Mouse (Mus musculus) gastrocnemius, postnatal 25 days (tissue): ENCODE data around the gene Kcnb1. TPM values are rescaled to one million over a fixed set of nuclear protein-coding genes. Genes with fewer than 3 reads are reported as not detected.

Experiments
- DNase-seq: peaks from one replicate; pipeline ENCODE4 v3.0.0; 2022
- total RNA-seq, 2 experiments: library from RNA; stranded (reverse); gene quantifications; 1 replicate in 1 of 2; 2 replicates in 1 of 2; pipeline ENCODE4 v1.2.3; 2021

Gene Kcnb1
- total RNA-seq, 2 experiments from 2014 or later = 22.1 to 27.4 TPM

DNA sequence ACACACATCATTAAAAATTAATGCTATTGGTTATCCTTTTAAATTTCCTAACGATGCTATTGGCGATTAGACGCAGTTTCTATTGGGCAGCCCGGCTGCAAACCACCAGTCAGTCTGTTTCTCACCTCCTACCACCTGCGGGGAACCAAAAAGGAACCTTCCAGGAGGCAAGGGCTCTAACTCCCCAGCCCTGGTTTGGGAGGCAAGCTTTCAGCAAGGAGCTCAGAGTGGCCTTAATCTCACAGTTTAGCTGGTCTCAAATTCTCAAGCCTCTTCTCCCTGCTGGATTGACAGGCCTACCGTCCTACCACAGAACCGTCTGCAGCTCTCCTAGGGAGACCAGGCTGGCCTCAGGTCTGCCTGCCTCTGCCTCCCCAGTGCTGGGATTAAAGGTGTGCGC is 130.4 kb downstream of the Kcnb1 start:
- DNase-seq = no peak

DNA sequence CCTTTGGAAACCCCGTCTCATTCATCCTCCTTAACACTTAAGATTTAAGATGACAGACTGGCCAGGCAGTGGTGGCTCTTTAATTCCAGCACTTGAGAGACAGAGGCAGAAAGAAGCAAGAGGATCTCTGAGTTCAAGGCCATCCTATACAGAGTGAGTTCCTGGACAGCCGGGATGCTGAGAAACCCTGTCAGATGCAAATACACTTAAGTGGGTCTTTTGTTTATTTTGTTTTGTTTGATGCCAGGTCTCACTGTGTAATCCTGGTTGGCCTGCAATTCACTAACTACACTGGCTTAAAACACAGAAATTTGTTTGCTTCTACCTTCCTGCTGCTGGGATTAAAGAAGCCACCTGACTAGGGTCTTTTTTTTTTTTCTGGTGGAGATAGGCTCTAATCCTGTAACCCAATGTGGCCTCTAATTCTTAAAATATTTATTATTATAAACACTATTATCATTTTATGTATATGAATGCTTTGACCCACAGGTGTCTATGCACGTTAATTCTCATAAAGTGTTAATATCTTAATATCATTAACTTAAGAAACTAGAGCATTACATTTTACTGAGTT is 131.1 kb downstream of the Kcnb1 start:
- DNase-seq = no peak

DNA sequence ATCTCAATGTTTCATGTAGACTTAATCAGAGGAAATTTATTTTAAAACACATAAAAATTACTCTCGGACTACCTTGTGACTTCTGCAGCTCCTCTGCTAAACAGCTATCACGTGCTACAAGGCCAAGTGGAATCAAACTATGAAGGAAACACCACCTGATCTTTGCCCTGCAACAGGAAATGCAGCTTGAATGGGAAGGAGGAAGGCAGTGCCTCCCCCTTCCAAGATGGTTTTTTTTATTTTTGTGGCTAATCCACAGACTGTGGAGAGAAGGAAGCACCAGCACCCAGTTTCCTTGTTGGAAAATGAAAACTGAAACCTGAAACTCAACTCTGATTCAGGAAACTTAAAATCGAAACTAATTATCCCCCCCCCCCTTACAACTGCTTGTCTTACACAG is 131.8 kb downstream of the Kcnb1 start:
- DNase-seq = no peak

DNA sequence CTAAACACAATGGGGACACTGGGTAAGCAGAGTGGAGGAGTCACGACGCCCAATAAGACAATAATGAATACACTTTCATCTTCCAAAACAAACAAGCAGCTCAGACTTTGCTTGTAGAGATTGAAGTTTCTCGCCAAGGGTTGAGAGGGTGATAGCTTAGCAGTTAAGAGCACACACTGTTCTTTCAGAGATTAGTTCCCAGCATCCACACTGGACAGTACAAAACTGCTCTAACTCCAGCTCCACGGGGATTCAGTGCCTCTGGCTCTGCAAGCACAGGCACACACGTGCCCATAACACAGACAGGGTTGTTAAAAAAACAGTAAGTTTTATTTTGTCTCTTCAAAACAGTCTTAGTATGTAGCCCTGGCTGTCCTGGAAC is 133.0 kb downstream of the Kcnb1 start:
- DNase-seq = no peak

- no peak for DNase-seq
Observed at GRCm38 (mm10) chr2:167056210-167056941, 133.6 kb downstream of the Kcnb1 start.

GRCm38 (mm10) chr2:167055386-167055785 is 134.6 kb downstream of the Kcnb1 start:
- peak; percentile 53 for DNase-seq

GRCm38 (mm10) chr2:167053127-167053844 is 136.7 kb downstream of the Kcnb1 start:
- DNase-seq = no peak

- no peak for DNase-seq
Observed at GRCm38 (mm10) chr2:167048698-167049358, 141.1 kb downstream of the Kcnb1 start.

DNA sequence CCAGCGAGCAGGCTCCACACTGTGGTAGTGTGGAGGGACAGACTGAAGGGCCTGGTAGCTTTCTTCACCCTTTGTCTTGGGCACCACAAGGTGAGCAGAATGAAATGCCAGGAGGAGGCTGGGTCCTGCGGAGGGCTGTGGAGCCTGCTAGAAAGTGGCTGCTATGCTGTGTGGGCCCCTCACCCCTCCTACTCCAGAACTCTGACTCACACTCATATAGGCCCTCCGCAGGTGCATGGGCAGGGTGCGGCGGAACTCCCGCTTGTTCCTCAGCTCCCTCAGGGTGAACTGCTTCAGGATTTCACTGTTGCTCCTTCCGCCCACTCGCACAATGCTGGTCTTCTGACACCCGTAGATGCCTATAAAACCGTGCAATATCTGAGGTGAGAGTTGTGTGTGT is 141.7 kb downstream of the Kcnb1 start:
- no peak for DNase-seq

Other genes starting within 250 kb of the Kcnb1 start
- gene Stau1, start 193.9 kb downstream of the Kcnb1 start, total RNA-seq = 10 to 100 TPM; 30.4 to 32.3 TPM
- gene Ddx27, start 175.0 kb downstream of the Kcnb1 start, total RNA-seq = 1 to 10 TPM; 5.5 to 6.8 TPM
- 10 to 100 TPM; 19.3 to 21.6 TPM for gene Znfx1, start 127.1 kb downstream of the Kcnb1 start, total RNA-seq
- gene Ptgis, start 50.4 kb upstream of the Kcnb1 start, total RNA-seq = 1 to 10 TPM; 4.2 to 5.5 TPM
- gene B4galt5, start 159.0 kb upstream of the Kcnb1 start, total RNA-seq = 1 to 10 TPM; 9.8 to 10.0 TPM
- gene Slc9a8, start 231.6 kb upstream of the Kcnb1 start, total RNA-seq = 10 to 100 TPM; 23.4 to 27.7 TPM